Mouse (Mus musculus) liver, embryonic 14.5 days (tissue): ENCODE results near the gene Gm10153. TPM values are rescaled to one million over a fixed set of nuclear protein-coding genes. Genes with fewer than 3 reads are reported as not detected.
"Not testable (repeated sequence)": the region's sequence is repeated elsewhere in the genome, so short reads cannot be mapped to it uniquely, and the experiment has no call there.

Source experiments
- ATAC-seq: fragments of 200-750 bp; cut with Nextera tagmentation; 2 replicates; pipeline ENCODE4 v1.8.0; 2017; ENCODE audit warnings: moderate number of reproducible peaks, mild to moderate bottlenecking, moderate library complexity; ENCODE audit not compliant: insufficient read depth
- DNase-seq, 3 experiments: peaks; one replicate each; pipeline ENCODE4 v3.0.0-alpha.2; 2012 to 2013; ENCODE audit warnings: low read depth in 3 of 3, low spot score in 3 of 3
- H3K27ac ChIP-seq: fragments of 300-500 bp; sonication (generic); 2 replicates; pipeline ENCODE4 v1.5.1; 2014; ENCODE audit warnings: moderate library complexity, mild to moderate bottlenecking, control low read depth, inconsistent platforms
- H3K27me3 ChIP-seq: fragments of 300-500 bp; sonication (generic); 2 replicates; pipeline ENCODE4 v1.6.1; 2014; ENCODE audit warnings: mild to moderate bottlenecking, low read length, moderate library complexity; ENCODE audit not compliant: control insufficient read depth, insufficient read depth
- H3K36me3 ChIP-seq: fragments of 300-500 bp; sonication (generic); replicated peaks from 2 replicates; pipeline ENCODE4 v1.6.1; 2014; ENCODE audit warnings: low read depth; ENCODE audit not compliant: control insufficient read depth, insufficient read depth
- H3K4me1 ChIP-seq, 2 experiments: fragments of 200-500 bp in 1 of 2; fragments of 300-500 bp in 1 of 2; sonication (generic) in 1 of 2; replicated peaks; 2 replicates each; pipeline ENCODE4 v1.6.1; 2012 to 2014; ENCODE audit warnings: antibody characterized with exemption in 1 of 2, inconsistent platforms in 1 of 2, low read length in 1 of 2; ENCODE audit not compliant: control insufficient read depth in 2 of 2, insufficient read depth in 2 of 2
- H3K4me2 ChIP-seq: fragments of 300-500 bp; sonication (generic); 2 replicates; pipeline ENCODE4 v1.6.1; 2014; ENCODE audit warnings: low read depth, mild to moderate bottlenecking, control low read depth, moderate library complexity
- H3K4me3 ChIP-seq, 2 experiments: fragments of 200-500 bp in 1 of 2; fragments of 300-500 bp in 1 of 2; sonication (generic) in 1 of 2; 2 replicates each; pipeline ENCODE4 v1.5.1; 2012 to 2014; ENCODE audit warnings: low read depth in 2 of 2, low read length in 2 of 2, mild to moderate bottlenecking in 2 of 2, control low read depth in 1 of 2, inconsistent platforms in 1 of 2, moderate library complexity in 1 of 2; ENCODE audit not compliant: insufficient read depth in 1 of 2
- H3K9ac ChIP-seq: fragments of 300-500 bp; sonication (generic); replicated peaks from 2 replicates; pipeline ENCODE4 v1.6.1; 2014; ENCODE audit warnings: mild to moderate bottlenecking, control low read depth, moderate library complexity
- H3K9me3 ChIP-seq: fragments of 300-500 bp; sonication (generic); 2 replicates; pipeline ENCODE4 v1.6.1; 2016; ENCODE audit warnings: low read length, mixed read lengths; ENCODE audit not compliant: control insufficient read depth
- CTCF ChIP-seq: IDR thresholded peaks from 2 replicates; pipeline ENCODE4 v1.5.1; 2016; ENCODE audit warnings: antibody characterized with exemption, low read depth, control low read depth
- EP300 ChIP-seq: IDR thresholded peaks from 2 replicates; pipeline ENCODE4 v1.6.1; 2016; ENCODE audit warnings: antibody characterized with exemption, low read depth
- WGBS: fragments of 180-500 bp; shearing (Covaris S2); extraction: QIAGEN DNeasy Blood & Tissue Kit; methylation state at CpG from one replicate; pipeline ENCODE4 v1.1.7; 2014; ENCODE audit not compliant: insufficient replicate concordance; 5-methylcytosine and 5-hydroxymethylcytosine counted together
- polyA plus RNA-seq, 2 experiments: library from polyadenylated mRNA; depleted of rRNA in 1 of 2; stranded (reverse) in 1 of 2; unstranded in 1 of 2; fragments of >200 nt; fragmentation: Nextera tagmentation in 1 of 2; extraction: Ambion mirVana in 1 of 2; gene quantifications; 2 replicates each; pipeline versions ENCODE4 v1.2.1 to v1.2.3; 2012 to 2014

Gm10153 gene
- polyA plus RNA-seq, 2 experiments, result not detected

- 42% methylated on average over 1 of the region's 1 CpGs for WGBS
- Histone ChIP-seq H3K36me3 (no peaks in the 10 kb centered on the region), H3K9me3 (no peaks in the 10 kb centered on the region), H3K9ac (no peak within 1 kb of the TSS), H3K27ac (no peak within 1 kb of the TSS), H3K4me2 (no peak within 1 kb of the TSS), H3K4me1 (no peaks in the 10 kb centered on the region), H3K27me3 (no peaks in the 10 kb centered on the region), H3K4me3 (no peak within 1 kb of the TSS)
- ATAC-seq (no peak), DNase-seq (no peak)
- no peak for TF ChIP-seq EP300
Observed at GRCm38 (mm10) chr7:142211559-142211958, 21.4 kb upstream of the Gm10153 start, which contains the start of gene Gm7579. Gene Gm7579, plus strand, starts transcription at chr7:142211859.

GRCm38 (mm10) chr7:142206891-142207290 is 16.7 kb upstream of the Gm10153 start:
- H3K4me1 ChIP-seq, H3K4me2 ChIP-seq, H3K9ac ChIP-seq, DNase-seq, H3K27ac ChIP-seq, H3K36me3 ChIP-seq, ATAC-seq, H3K27me3 ChIP-seq, H3K4me3 ChIP-seq, H3K9me3 ChIP-seq: not testable (repeated sequence)
- 55% methylated on average over 5 of the region's 5 CpGs for WGBS

GRCm38 (mm10) chr7:142205488-142205887 is 15.3 kb upstream of the Gm10153 start:
- no peaks in the 10 kb centered on the region for H3K4me1 ChIP-seq
- no peak overlapping the region for H3K4me3 ChIP-seq
- no peak for DNase-seq
- no peaks in the 10 kb centered on the region for H3K27me3 ChIP-seq
- no peaks in the 10 kb centered on the region for H3K9me3 ChIP-seq
- H3K4me2 ChIP-seq, result no peak overlapping the region
- no peaks in the 10 kb centered on the region for H3K36me3 ChIP-seq
- TF ChIP-seq CTCF, result no peak
- TF ChIP-seq EP300, result no peak
- no peak overlapping the region for H3K9ac ChIP-seq
- H3K27ac ChIP-seq, result no peak overlapping the region
- ATAC-seq, result no peak

- no peaks in the 10 kb centered on the region for H3K27me3 ChIP-seq
- H3K36me3 ChIP-seq, result no peaks in the 10 kb centered on the region
- H3K4me2 ChIP-seq, result no peak within 1 kb of the TSS
- WGBS, result 27% methylated on average over 1 of the region's 1 CpGs
- H3K9me3 ChIP-seq, result no peaks in the 10 kb centered on the region
- TF ChIP-seq EP300 (no peak), CTCF (no peak)
- no peaks in the 10 kb centered on the region for H3K4me1 ChIP-seq
- no peak within 1 kb of the TSS for H3K27ac ChIP-seq
- ATAC-seq (no peak), DNase-seq (no peak)
- no peak within 1 kb of the TSS for H3K4me3 ChIP-seq
- H3K9ac ChIP-seq, result no peak within 1 kb of the TSS
Observed at GRCm38 (mm10) chr7:142201064-142201463, 10.9 kb upstream of the Gm10153 start, which contains the start of gene Krtap5-3. Gene Krtap5-3, plus strand, starts transcription at chr7:142201364.

GRCm38 (mm10) chr7:142198748-142199147 is 8.6 kb upstream of the Gm10153 start:
- WGBS, result 49% methylated on average over 2 of the region's 2 CpGs
- H3K9me3 ChIP-seq, result no peaks in the 10 kb centered on the region
- no peak for DNase-seq
- H3K4me3 ChIP-seq, result no peak overlapping the region
- H3K4me1 ChIP-seq, result no peaks in the 10 kb centered on the region
- no peak overlapping the region for H3K27ac ChIP-seq
- ATAC-seq, result no peak
- H3K27me3 ChIP-seq, result no peaks in the 10 kb centered on the region
- no peak overlapping the region for H3K4me2 ChIP-seq
- H3K9ac ChIP-seq, result no peak overlapping the region
- no peaks in the 10 kb centered on the region for H3K36me3 ChIP-seq
- TF ChIP-seq CTCF (no peak), EP300 (no peak)

GRCm38 (mm10) chr7:142188156-142188555 is 2.0 kb downstream of the Gm10153 start:
- no peak overlapping the region for H3K27ac ChIP-seq
- H3K4me2 ChIP-seq, result no peak overlapping the region
- no peaks in the 10 kb centered on the region for H3K27me3 ChIP-seq
- DNase-seq, result no peak
- H3K36me3 ChIP-seq, result no peaks in the 10 kb centered on the region
- H3K4me3 ChIP-seq, result no peak overlapping the region
- no peak overlapping the region for H3K9ac ChIP-seq
- TF ChIP-seq CTCF (no peak), EP300 (no peak)
- WGBS, result 64% methylated on average over 2 of the region's 2 CpGs
- H3K4me1 ChIP-seq, result no peaks in the 10 kb centered on the region
- no peak for ATAC-seq
- H3K9me3 ChIP-seq, result no peaks in the 10 kb centered on the region
